Mouse (Mus musculus) myocyte (in vitro differentiated cells): ENCODE results near the gene Sema4d.

ENCODE experiments used
- CEBPB ChIP-seq: IDR thresholded peaks from 2 replicates; pipeline ENCODE4 v1.6.1; 2011; ENCODE audit warnings: mild to moderate bottlenecking, moderate library complexity; ENCODE audit not compliant: poor library complexity, insufficient read depth, severe bottlenecking
- E2F4 ChIP-seq: IDR thresholded peaks from one replicate; pipeline ENCODE4 v1.6.1; 2011; ENCODE audit warnings: mild to moderate bottlenecking, control low read depth, moderate library complexity; ENCODE audit not compliant: insufficient read depth
- MAX ChIP-seq: IDR thresholded peaks from one replicate; pipeline ENCODE4 v1.6.1; 2011; ENCODE audit warnings: low read depth, mild to moderate bottlenecking, control low read depth
- MYOD1 ChIP-seq, 3 experiments: IDR thresholded peaks; one replicate each; pipeline ENCODE4 v1.6.1; 2011; ENCODE audit warnings: control low read depth in 2 of 3, low read depth in 2 of 3, mild to moderate bottlenecking in 2 of 3, moderate library complexity in 1 of 3; ENCODE audit not compliant: insufficient read length in 2 of 3, control insufficient read depth in 1 of 3
- MYOG ChIP-seq, 3 experiments: IDR thresholded peaks; one replicate each; pipeline ENCODE4 v1.6.1; 2011; ENCODE audit warnings: control low read depth in 2 of 3, low read depth in 2 of 3, mild to moderate bottlenecking in 2 of 3; ENCODE audit not compliant: insufficient read length in 2 of 3, control insufficient read depth in 1 of 3, insufficient read depth in 1 of 3
- POLR2A ChIP-seq: IDR thresholded peaks from one replicate; pipeline ENCODE4 v1.6.1; 2011; ENCODE audit warnings: low read depth, mild to moderate bottlenecking, control low read depth, moderate library complexity; ENCODE audit not compliant: insufficient read length
- POLR2AphosphoS2 ChIP-seq: IDR thresholded peaks from one replicate; pipeline ENCODE4 v1.6.1; 2011; ENCODE audit warnings: low read depth, control low read depth; ENCODE audit not compliant: insufficient read length
- SRF ChIP-seq: IDR thresholded peaks from one replicate; pipeline ENCODE4 v1.6.1; 2011; ENCODE audit warnings: low read depth; ENCODE audit not compliant: control insufficient read depth, insufficient read length
- TCF12 ChIP-seq: IDR thresholded peaks from one replicate; pipeline ENCODE4 v1.6.1; 2011; ENCODE audit warnings: mild to moderate bottlenecking, control low read depth; ENCODE audit not compliant: poor library complexity, insufficient read depth, severe bottlenecking
- TCF3 ChIP-seq: IDR thresholded peaks from one replicate; pipeline ENCODE4 v1.6.1; 2011; ENCODE audit warnings: low read depth, control low read depth; ENCODE audit not compliant: insufficient read length
- USF1 ChIP-seq: IDR thresholded peaks from one replicate; pipeline ENCODE4 v1.6.1; 2011; ENCODE audit warnings: low read depth, mild to moderate bottlenecking, control low read depth, moderate library complexity

DNA sequence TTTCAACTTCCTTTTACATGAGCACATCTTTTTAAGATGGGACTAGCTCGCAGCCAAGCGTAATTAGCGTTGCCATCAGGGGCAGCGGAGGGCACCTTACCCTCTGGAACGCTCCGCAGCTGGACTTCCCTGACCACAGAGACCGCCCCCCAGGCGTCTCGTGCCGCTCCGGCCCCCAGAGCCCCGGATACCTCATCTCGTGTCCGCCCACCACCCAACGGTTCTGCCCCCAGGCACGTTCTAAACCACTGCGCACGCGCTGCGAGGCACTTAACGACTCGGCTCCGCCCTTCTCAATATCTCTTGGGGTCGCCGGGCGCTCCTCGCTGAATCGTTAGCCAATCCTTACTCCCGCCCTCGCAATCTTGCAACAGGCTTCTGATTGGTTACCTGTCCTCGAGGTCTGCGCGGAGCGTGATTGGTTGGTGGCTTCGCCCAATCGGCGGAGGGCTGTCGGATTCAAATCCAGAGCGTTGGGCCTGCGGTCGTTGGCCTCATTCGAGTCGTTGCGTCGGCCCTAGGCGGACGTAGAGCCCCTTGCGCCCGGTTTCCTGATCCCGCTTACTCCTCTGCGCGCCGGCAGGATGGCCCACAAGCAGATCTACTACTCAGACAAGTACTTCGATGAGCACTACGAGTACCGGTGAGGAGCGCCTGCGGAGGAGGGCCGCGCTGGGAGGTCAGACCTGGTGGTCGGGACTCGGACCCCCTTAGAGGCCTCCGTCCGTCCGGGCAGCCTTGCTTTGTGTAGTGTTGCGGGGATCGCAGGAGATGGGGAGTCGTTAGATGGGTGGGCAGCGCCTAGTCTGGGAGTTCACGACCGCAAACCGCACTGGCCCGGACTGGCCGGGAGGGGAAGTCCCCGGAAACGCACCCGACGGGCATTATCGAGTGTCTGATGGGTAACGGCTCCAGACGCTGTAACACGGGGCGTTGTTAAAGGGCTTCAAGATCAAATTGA lies 148.4 kb downstream of the Sema4d start, which contains the start of gene Cks2:
- TF ChIP-seq POLR2A (peak; percentile 72), E2F4 (peak; percentile 87), MAX (no peak), TCF3 (no peak), POLR2AphosphoS2 (peak; percentile 72), TCF12 (no peak), MYOD1 (IDR thresholded peaks at IDR 0.05; ENCODE audit: control insufficient read depth in 1 of 3, insufficient read length in 2 of 3, low read depth in 2 of 3) (peak in 2 of 3 experiments; percentile 11 to 49), USF1 (no peak), SRF (no peak), MYOG (IDR thresholded peaks at IDR 0.05; ENCODE audit: control insufficient read depth in 1 of 3, insufficient read depth in 1 of 3, insufficient read length in 2 of 3, low read depth in 2 of 3) (peak in 2 of 3 experiments; percentile 11 to 12), CEBPB (no peak)
